Mouse (Mus musculus): Measurements from ENCODE around the gene Slfn2. TPM values are rescaled to one million over a fixed set of nuclear protein-coding genes. Genes with fewer than 3 reads are reported as not detected.

The Slfn2 gene
- polyA plus RNA-seq, 1 experiment: 2.5 TPM

GRCm38 (mm10) chr11:83070321-83070970 lies 5.5 kb downstream of the Slfn2 start:
- Histone ChIP-seq H3K4me3 (ENCODE audit: insufficient read depth, low read length) (no peak overlapping the region), H3K4me1 (ENCODE audit: control insufficient read depth, insufficient read depth, low read length) (no peaks in the 10 kb centered on the region), H3K27ac (ENCODE audit: insufficient read depth, low read length) (no peak overlapping the region)
- no peak for TF ChIP-seq CTCF (IDR thresholded peaks at IDR 0.05; ENCODE audit: extremely low read depth, insufficient read depth, low read length)
- no peak for TF ChIP-seq POLR2A (IDR thresholded peaks at IDR 0.05; ENCODE audit: extremely low read depth, insufficient read depth, low read length)

- no peak overlapping the region for H3K4me3 ChIP-seq (ENCODE audit: insufficient read depth, low read length)
- TF ChIP-seq CTCF (IDR thresholded peaks at IDR 0.05; ENCODE audit: extremely low read depth, insufficient read depth, low read length): no peak
- no peak for TF ChIP-seq POLR2A (IDR thresholded peaks at IDR 0.05; ENCODE audit: extremely low read depth, insufficient read depth, low read length)
- H3K27ac ChIP-seq (ENCODE audit: insufficient read depth, low read length): peak overlapping the region; percentile 51
- no peaks in the 10 kb centered on the region for H3K4me1 ChIP-seq (ENCODE audit: control insufficient read depth, insufficient read depth, low read length)
These were observed 13.0 kb downstream of the Slfn2 start for GRCm38 (mm10) chr11:83077714-83078422.

- H3K27ac ChIP-seq (ENCODE audit: insufficient read depth, low read length): no peak overlapping the region; the same call in none of the 2 replicates
- no peaks in the 10 kb centered on the region for H3K4me1 ChIP-seq (ENCODE audit: control insufficient read depth, insufficient read depth, low read length)
- TF ChIP-seq POLR2A (IDR thresholded peaks at IDR 0.05; ENCODE audit: extremely low read depth, insufficient read depth, low read length) (no peak), CTCF (IDR thresholded peaks at IDR 0.05; ENCODE audit: extremely low read depth, insufficient read depth, low read length) (no peak)
- no peak overlapping the region for H3K4me3 ChIP-seq (ENCODE audit: insufficient read depth, low read length)
These were observed 13.7 kb downstream of the Slfn2 start for GRCm38 (mm10) chr11:83078423-83079140.

- TF ChIP-seq POLR2A (IDR thresholded peaks at IDR 0.05; ENCODE audit: extremely low read depth, insufficient read depth, low read length): no peak
- TF ChIP-seq CTCF (IDR thresholded peaks at IDR 0.05; ENCODE audit: extremely low read depth, insufficient read depth, low read length): no peak
- Histone ChIP-seq H3K4me1 (ENCODE audit: control insufficient read depth, insufficient read depth, low read length) (no peaks in the 10 kb centered on the region), H3K27ac (ENCODE audit: insufficient read depth, low read length) (no peak overlapping the region), H3K4me3 (ENCODE audit: insufficient read depth, low read length) (no peak overlapping the region)
These were observed 14.7 kb downstream of the Slfn2 start for GRCm38 (mm10) chr11:83079487-83080199.

GRCm38 (mm10) chr11:83082741-83083473 lies 18.0 kb downstream of the Slfn2 start:
- Histone ChIP-seq H3K4me3 (ENCODE audit: insufficient read depth, low read length) (no peak overlapping the region), H3K27ac (ENCODE audit: insufficient read depth, low read length) (no peak overlapping the region), H3K4me1 (ENCODE audit: control insufficient read depth, insufficient read depth, low read length) (no peaks in the 10 kb centered on the region)
- TF ChIP-seq POLR2A (IDR thresholded peaks at IDR 0.05; ENCODE audit: extremely low read depth, insufficient read depth, low read length) (no peak), CTCF (IDR thresholded peaks at IDR 0.05; ENCODE audit: extremely low read depth, insufficient read depth, low read length) (no peak)

- TF ChIP-seq CTCF (IDR thresholded peaks at IDR 0.05; ENCODE audit: extremely low read depth, insufficient read depth, low read length) (no peak), POLR2A (IDR thresholded peaks at IDR 0.05; ENCODE audit: extremely low read depth, insufficient read depth, low read length) (no peak)
- Histone ChIP-seq H3K4me1 (ENCODE audit: control insufficient read depth, insufficient read depth, low read length) (no peaks in the 10 kb centered on the region), H3K27ac (ENCODE audit: insufficient read depth, low read length) (no peak overlapping the region), H3K4me3 (ENCODE audit: insufficient read depth, low read length) (no peak overlapping the region)
These were observed 19.2 kb downstream of the Slfn2 start for GRCm38 (mm10) chr11:83084161-83084560.

- Histone ChIP-seq H3K4me3 (ENCODE audit: insufficient read depth, low read length) (no peak overlapping the region), H3K4me1 (ENCODE audit: control insufficient read depth, insufficient read depth, low read length) (no peaks in the 10 kb centered on the region), H3K27ac (ENCODE audit: insufficient read depth, low read length) (no peak overlapping the region)
- no peak for TF ChIP-seq POLR2A (IDR thresholded peaks at IDR 0.05; ENCODE audit: extremely low read depth, insufficient read depth, low read length)
- no peak for TF ChIP-seq CTCF (IDR thresholded peaks at IDR 0.05; ENCODE audit: extremely low read depth, insufficient read depth, low read length)
These were observed 19.8 kb downstream of the Slfn2 start for GRCm38 (mm10) chr11:83084761-83085160.

GRCm38 (mm10) chr11:83115138-83115537 lies 50.2 kb downstream of the Slfn2 start:
- TF ChIP-seq POLR2A (IDR thresholded peaks at IDR 0.05; ENCODE audit: extremely low read depth, insufficient read depth, low read length) (no peak), CTCF (IDR thresholded peaks at IDR 0.05; ENCODE audit: extremely low read depth, insufficient read depth, low read length) (0 out of 2 replicates have a peak, but pooled peaks have one; percentile 10)
- Histone ChIP-seq H3K27ac (ENCODE audit: insufficient read depth, low read length) (no peak overlapping the region), H3K4me3 (ENCODE audit: insufficient read depth, low read length) (no peak overlapping the region)

More at GRCm38 (mm10) chr11:83115138-83115537, 50.2 kb downstream of the Slfn2 start:
- no peaks in the 10 kb centered on the region for H3K4me1 ChIP-seq (ENCODE audit: control insufficient read depth, insufficient read depth, low read length)
